ENCODE assay signal across 13 mouse cellular contexts in the genomic region with DNA sequence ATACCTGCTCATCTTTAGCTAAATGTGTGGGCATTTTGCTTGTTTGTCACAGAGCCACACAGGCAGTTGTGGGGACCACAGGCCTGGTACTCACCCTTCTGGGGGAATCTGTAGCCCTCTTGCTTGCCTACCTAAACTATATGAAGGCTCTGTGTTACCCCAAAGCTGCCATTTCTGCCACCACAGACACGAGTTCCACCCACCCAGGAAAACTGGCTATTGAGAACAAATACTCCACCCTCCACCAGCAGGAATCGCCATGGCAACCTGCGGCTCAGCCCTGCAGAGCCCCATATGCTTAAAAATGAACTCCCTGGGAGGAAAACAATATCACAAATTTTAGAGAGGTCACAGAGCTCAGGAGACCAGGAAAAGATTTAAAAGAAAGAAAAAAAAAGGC.
A peak's percentile ranks its signal among the peaks of the same experiment; 100 is the strongest.
DNase-seq lines count a peak whose midpoint lies in the region; ATAC-seq and TF ChIP-seq lines count a peak whose summit lies in the region.
"Had no signal": no experiment of that assay in that cellular context is flagged by ENCODE, and none has a peak within 500 bp of the region (broad histone marks: within the 10 kb centered on the region; RNA-seq: fewer than 3 reads in every experiment).

No protein-coding gene starts in this region.

- no peaks in the 10 kb centered on the region for H3K36me3 ChIP-seq in hindbrain, embryonic 13.5 days
- no peaks in the 10 kb centered on the region for H3K36me3 ChIP-seq in heart, embryonic 10.5 days
- H3K36me3 ChIP-seq: intestine, embryonic 15.5 days; limb, embryonic 10.5 days had no signal

- no peak for TF ChIP-seq POLR2A in olfactory bulb, adult 2 months (IDR thresholded peaks at IDR 0.05; ENCODE audit: insufficient read depth, low read depth, low read length)

- no peaks in the 10 kb centered on the region for H3K9me3 ChIP-seq in hindbrain, embryonic 13.5 days
- no peaks in the 10 kb centered on the region for H3K9me3 ChIP-seq in heart, embryonic 10.5 days
- H3K9me3 ChIP-seq: intestine, embryonic 15.5 days; limb, embryonic 10.5 days had no signal

- no peak overlapping the region for H3K27ac ChIP-seq in hindbrain, embryonic 13.5 days
- peak overlapping the region; percentile 89 for H3K27ac ChIP-seq in olfactory bulb, adult 2 months (ENCODE audit: insufficient read depth, low read depth, low read length)
- H3K27ac ChIP-seq in heart, embryonic 10.5 days, result no peak overlapping the region
- H3K27ac ChIP-seq: intestine, embryonic 15.5 days; limb, embryonic 10.5 days; liver, embryonic 14.5 days had no signal

- TF ChIP-seq CTCF in olfactory bulb, adult 2 months (IDR thresholded peaks at IDR 0.05; ENCODE audit: insufficient read depth, low read depth, low read length), result no peak

- H3K27me3 ChIP-seq in hindbrain, embryonic 13.5 days, result no peaks in the 10 kb centered on the region
- no peaks in the 10 kb centered on the region for H3K27me3 ChIP-seq in heart, embryonic 10.5 days (ENCODE audit: insufficient read depth, poor library complexity, severe bottlenecking)
- H3K27me3 ChIP-seq: intestine, embryonic 15.5 days had no signal

- peak; percentile 44 to 46 for DNase-seq in frontal cortex, postnatal 36 days (ENCODE audit: low spot score in 2 of 2)
- no peak for DNase-seq in frontal cortex, postnatal 10 days (ENCODE audit: low spot score in 2 of 2)
- DNase-seq in layer of hippocampus, postnatal 10 days (ENCODE audit: low spot score in 2 of 2), result peak; percentile 37 to 49
- DNase-seq in heart, embryonic 10.5 days (ENCODE audit: low spot score), result no peak
- DNase-seq in thymus, adult 18-20 months, result no peak
- DNase-seq: kidney, postnatal 10 days had no signal

- no peak overlapping the region for H3K4me3 ChIP-seq in hindbrain, embryonic 13.5 days
- H3K4me3 ChIP-seq in olfactory bulb, adult 2 months (ENCODE audit: insufficient read depth, low read depth, low read length), result no peak overlapping the region
- no peak overlapping the region for H3K4me3 ChIP-seq in heart, embryonic 10.5 days
- H3K4me3 ChIP-seq: erythroblast, embryonic 14.5 days; intestine, embryonic 15.5 days; limb, embryonic 10.5 days had no signal

- no peak overlapping the region for H3K9ac ChIP-seq in hindbrain, embryonic 13.5 days
- H3K9ac ChIP-seq: intestine, embryonic 15.5 days; liver, embryonic 14.5 days had no signal

- peaks cover 7% of the 10 kb centered on the region for H3K4me1 ChIP-seq in hindbrain, embryonic 13.5 days (replicated peaks)
- H3K4me1 ChIP-seq in olfactory bulb, adult 2 months (ENCODE audit: control insufficient read depth, insufficient read depth, low read length), result peaks cover 7% of the 10 kb centered on the region
- peaks cover 13% of the 10 kb centered on the region for H3K4me1 ChIP-seq in heart, embryonic 10.5 days
- H3K4me1 ChIP-seq: limb, embryonic 10.5 days had no signal

- ATAC-seq in hindbrain, embryonic 13.5 days (ENCODE audit: low FRiP score), result peak; percentile 63; the same call in 1 of the 2 replicates
- no peak for ATAC-seq in megakaryocyte, adult 5-6 weeks (ENCODE audit: poor library complexity, severe bottlenecking)

- 31% methylated on average over 3 of the region's 3 CpGs for whole genome bisulfite sequencing in hindbrain, embryonic 13.5 days
- WGBS in olfactory bulb, adult 2 months, result 18% methylated on average over 3 of the region's 3 CpGs
- 64% methylated on average over 3 of the region's 3 CpGs for WGBS in heart, embryonic 10.5 days

- no peak overlapping the region for H3K4me2 ChIP-seq in hindbrain, embryonic 13.5 days
- H3K4me2 ChIP-seq: intestine, embryonic 15.5 days had no signal

Comparison
In these comparisons a context has a peak if more than half of its experiments do, and no peak if none do; other contexts are left out.
1. DNase-seq: peak in frontal cortex, postnatal 36 days (2 of 2) and layer of hippocampus, postnatal 10 days (2 of 2); none in frontal cortex, postnatal 10 days (0 of 2), heart, embryonic 10.5 days (single experiment) and thymus, adult 18-20 months (0 of 2).